Mouse (Mus musculus) forebrain, postnatal 0 days (tissue): Measurements from ENCODE around the gene Cmtm7. TPM values are rescaled to one million over a fixed set of nuclear protein-coding genes. Genes with fewer than 3 reads are reported as not detected.

ENCODE experiments used
- ATAC-seq: fragments of 200-750 bp; cut with Nextera tagmentation; 2 replicates; pipeline ENCODE4 v1.8.0; 2017; ENCODE audit warnings: mild to moderate bottlenecking, moderate library complexity
- DNase-seq: peaks from one replicate; pipeline ENCODE4 v3.0.0-alpha.2; 2015
- H3K27ac ChIP-seq: fragments of 300-500 bp; sonication (generic); 2 replicates; pipeline ENCODE4 v1.5.1; 2014; ENCODE audit warnings: low read depth, mild to moderate bottlenecking, antibody characterized with exemption, low read length, moderate library complexity, mixed read lengths
- H3K27me3 ChIP-seq: fragments of 300-500 bp; sonication (generic); 2 replicates; pipeline ENCODE4 v1.6.1; 2014; ENCODE audit warnings: mild to moderate bottlenecking, low read length, mixed read lengths; ENCODE audit not compliant: insufficient read depth
- H3K36me3 ChIP-seq: fragments of 300-500 bp; sonication (generic); 2 replicates; pipeline ENCODE4 v1.6.1; 2014; ENCODE audit warnings: mild to moderate bottlenecking, moderate library complexity; ENCODE audit not compliant: insufficient read depth
- H3K4me1 ChIP-seq: fragments of 300-500 bp; sonication (generic); 2 replicates; pipeline ENCODE4 v1.6.1; 2014; ENCODE audit warnings: antibody characterized with exemption; ENCODE audit not compliant: insufficient read depth
- H3K4me2 ChIP-seq: fragments of 300-500 bp; sonication (generic); 2 replicates; pipeline ENCODE4 v1.6.1; 2014; ENCODE audit warnings: low read depth, mild to moderate bottlenecking, moderate library complexity
- H3K4me3 ChIP-seq: fragments of 300-500 bp; sonication (generic); 2 replicates; pipeline ENCODE4 v1.5.1; 2014; ENCODE audit warnings: low read depth, low read length, mixed read lengths
- H3K9ac ChIP-seq: fragments of 300-500 bp; sonication (generic); 2 replicates; pipeline ENCODE4 v1.6.1; 2014; ENCODE audit warnings: mild to moderate bottlenecking
- H3K9me3 ChIP-seq: fragments of 300-500 bp; sonication (generic); 2 replicates; pipeline ENCODE4 v1.6.1; 2016; ENCODE audit warnings: low read length
- CTCF ChIP-seq: sonication (generic); IDR thresholded peaks from 2 replicates; pipeline ENCODE4 v1.5.1; 2016; ENCODE audit warnings: antibody characterized with exemption, control low read depth, low read depth
- WGBS: fragments of 180-500 bp; shearing (Covaris S2); extraction: QIAGEN DNeasy Blood & Tissue Kit; methylation state at CpG from one replicate; pipeline ENCODE4 v1.1.7; 2014; 5-methylcytosine and 5-hydroxymethylcytosine counted together
- polyA plus RNA-seq: library from polyadenylated mRNA; unstranded; fragments of >200 nt; fragmentation: Nextera tagmentation; extraction: Ambion mirVana; gene quantifications from 2 replicates; pipeline ENCODE4 v1.2.1, GENCODE M21; 2015
- total RNA-seq: library from RNA; depleted of rRNA; stranded (reverse); fragments of >200 nt; gene quantifications from 2 replicates; pipeline ENCODE4 v1.2.3, GENCODE M21; 2014

Gene Cmtm7
- total and polyA plus RNA-seq, 2 experiments from 2014 or later: 6.0 to 9.5 TPM

DNA sequence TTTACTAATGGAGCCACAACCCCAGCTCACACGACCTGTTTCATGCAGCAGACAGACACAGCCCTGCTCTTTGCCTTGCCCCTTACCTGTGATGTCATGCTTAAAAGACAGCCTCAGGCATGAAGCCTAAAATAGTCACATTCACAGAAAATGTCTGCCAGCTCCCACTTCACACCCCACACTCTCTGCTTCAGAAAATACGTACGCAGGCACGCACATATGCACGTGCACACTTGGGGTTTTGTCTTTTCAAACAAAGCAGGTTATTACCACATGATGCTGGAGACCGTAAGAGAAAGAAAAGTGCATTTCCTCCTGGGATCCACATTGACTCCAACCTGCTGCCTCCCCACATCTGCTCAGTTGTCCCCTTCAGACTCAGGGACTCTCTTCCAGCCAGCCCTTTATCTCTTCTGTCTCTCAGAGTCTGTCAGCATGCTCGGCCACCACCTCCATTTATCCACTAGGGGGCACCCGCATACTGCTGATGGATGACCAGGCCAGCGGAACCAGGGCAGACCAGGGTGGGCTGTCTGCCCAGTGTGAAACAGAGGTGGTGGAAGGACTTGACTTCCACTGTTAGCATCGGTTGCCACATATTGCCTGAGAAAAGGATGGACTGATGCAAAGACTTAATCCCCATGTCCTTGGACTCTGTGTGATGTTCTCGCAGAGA, 15.8 kb upstream of the Cmtm7 start:
- H3K27ac ChIP-seq: no peak overlapping the region
- no peaks in the 10 kb centered on the region for H3K27me3 ChIP-seq
- ATAC-seq (peak; percentile 89), DNase-seq (peak; percentile 92)
- peak; percentile 99 for TF ChIP-seq CTCF
- H3K4me1 ChIP-seq: no peaks in the 10 kb centered on the region
- WGBS: 48% methylated on average over 11 of the region's 11 CpGs
- H3K4me3 ChIP-seq: no peak overlapping the region
- H3K4me2 ChIP-seq: no peak overlapping the region
- no peaks in the 10 kb centered on the region for H3K36me3 ChIP-seq
- no peaks in the 10 kb centered on the region for H3K9me3 ChIP-seq
- no peak overlapping the region for H3K9ac ChIP-seq

DNA sequence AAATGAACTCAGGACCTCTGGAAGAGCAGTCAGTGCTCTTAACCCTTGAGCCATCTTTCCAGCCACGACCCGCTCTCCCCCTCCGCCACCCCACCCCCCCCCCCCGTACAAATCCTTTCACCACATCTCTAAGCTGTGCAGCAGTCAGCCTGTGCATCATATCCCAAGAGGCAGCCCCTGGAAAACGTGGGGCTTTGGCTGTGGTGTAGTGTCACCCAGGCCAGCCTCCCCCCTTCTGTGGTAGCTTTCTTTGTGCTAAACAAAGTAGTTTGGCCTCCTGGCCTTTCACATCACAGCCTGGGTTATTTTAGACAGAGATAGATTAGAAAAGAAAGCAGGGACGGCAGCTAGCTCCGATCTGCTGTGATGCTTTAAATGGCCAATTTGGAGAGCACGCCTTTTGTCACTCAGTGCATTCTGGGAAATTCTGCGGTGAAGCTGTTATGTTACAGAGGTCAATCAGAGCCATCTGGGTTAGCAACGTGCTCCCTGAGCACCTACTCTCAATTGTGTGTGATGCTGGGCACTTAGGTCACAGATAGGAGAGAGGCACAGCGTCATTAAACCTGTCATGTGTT, 14.9 kb upstream of the Cmtm7 start:
- Histone ChIP-seq H3K4me2 (no peak overlapping the region), H3K9me3 (no peaks in the 10 kb centered on the region), H3K4me3 (no peak overlapping the region), H3K4me1 (no peaks in the 10 kb centered on the region), H3K27me3 (no peaks in the 10 kb centered on the region), H3K27ac (no peak overlapping the region), H3K9ac (no peak overlapping the region), H3K36me3 (no peaks in the 10 kb centered on the region)
- DNase-seq (no peak), ATAC-seq (no peak)
- 60% methylated on average over 11 of the region's 11 CpGs for WGBS
- no peak for TF ChIP-seq CTCF

GRCm38 (mm10) chr9:114794491-114794890, 12.8 kb upstream of the Cmtm7 start:
- TF ChIP-seq CTCF: no peak
- ATAC-seq (no peak), DNase-seq (no peak)
- no peak overlapping the region for H3K4me2 ChIP-seq
- H3K27me3 ChIP-seq: no peaks in the 10 kb centered on the region
- H3K27ac ChIP-seq: no peak overlapping the region
- no peaks in the 10 kb centered on the region for H3K9me3 ChIP-seq
- H3K9ac ChIP-seq: no peak overlapping the region
- H3K4me3 ChIP-seq: no peak overlapping the region
- no peaks in the 10 kb centered on the region for H3K4me1 ChIP-seq
- 74% methylated on average over 4 of the region's 4 CpGs for WGBS
- no peaks in the 10 kb centered on the region for H3K36me3 ChIP-seq

GRCm38 (mm10) chr9:114793764-114794295, 12.2 kb upstream of the Cmtm7 start:
- no peak for DNase-seq
- no peaks in the 10 kb centered on the region for H3K27me3 ChIP-seq
- no peaks in the 10 kb centered on the region for H3K9me3 ChIP-seq
- no peak for ATAC-seq
- no peaks in the 10 kb centered on the region for H3K36me3 ChIP-seq
- 86% methylated on average over 9 of the region's 9 CpGs for WGBS
- no peaks in the 10 kb centered on the region for H3K4me1 ChIP-seq
- no peak overlapping the region for H3K4me3 ChIP-seq
- H3K9ac ChIP-seq: no peak overlapping the region
- no peak overlapping the region for H3K27ac ChIP-seq
- no peak overlapping the region for H3K4me2 ChIP-seq
- no peak for TF ChIP-seq CTCF

- no peak for TF ChIP-seq CTCF
- Histone ChIP-seq H3K4me1 (no peaks in the 10 kb centered on the region), H3K9me3 (no peaks in the 10 kb centered on the region), H3K27me3 (no peaks in the 10 kb centered on the region), H3K9ac (no peak overlapping the region), H3K27ac (no peak overlapping the region), H3K36me3 (no peaks in the 10 kb centered on the region), H3K4me3 (no peak overlapping the region), H3K4me2 (no peak overlapping the region)
- ATAC-seq: no peak
- no peak for DNase-seq
- 91% methylated on average over 8 of the region's 8 CpGs for WGBS
Measured at GRCm38 (mm10) chr9:114789989-114790388, 8.3 kb upstream of the Cmtm7 start.

DNA sequence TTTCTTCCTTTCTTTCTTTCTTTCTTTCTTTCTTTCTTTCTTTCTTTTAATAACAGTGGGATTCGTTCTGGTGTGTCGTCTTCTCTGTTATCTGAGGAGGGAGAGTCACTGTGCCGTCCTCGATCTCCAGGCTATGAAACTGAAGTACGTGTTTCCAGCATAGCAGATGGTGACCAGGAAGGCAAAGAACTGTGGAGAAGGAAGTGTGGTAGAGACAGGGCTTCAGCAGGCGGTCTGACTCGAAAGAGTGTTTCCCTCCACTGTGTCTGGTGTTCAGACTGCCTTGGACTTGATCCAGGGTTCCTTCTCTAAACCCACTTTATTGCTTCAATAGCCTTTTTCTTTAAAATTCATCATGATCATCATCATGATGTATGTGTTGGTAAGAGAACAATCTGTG, 7.9 kb upstream of the Cmtm7 start:
- no peak overlapping the region for H3K9ac ChIP-seq
- H3K27ac ChIP-seq: no peak overlapping the region
- H3K9me3 ChIP-seq: no peaks in the 10 kb centered on the region
- no peaks in the 10 kb centered on the region for H3K36me3 ChIP-seq
- 73% methylated on average over 7 of the region's 7 CpGs for WGBS
- no peaks in the 10 kb centered on the region for H3K27me3 ChIP-seq
- no peak for TF ChIP-seq CTCF
- ATAC-seq (no peak), DNase-seq (no peak)
- no peaks in the 10 kb centered on the region for H3K4me1 ChIP-seq
- no peak overlapping the region for H3K4me2 ChIP-seq
- no peak overlapping the region for H3K4me3 ChIP-seq

DNA sequence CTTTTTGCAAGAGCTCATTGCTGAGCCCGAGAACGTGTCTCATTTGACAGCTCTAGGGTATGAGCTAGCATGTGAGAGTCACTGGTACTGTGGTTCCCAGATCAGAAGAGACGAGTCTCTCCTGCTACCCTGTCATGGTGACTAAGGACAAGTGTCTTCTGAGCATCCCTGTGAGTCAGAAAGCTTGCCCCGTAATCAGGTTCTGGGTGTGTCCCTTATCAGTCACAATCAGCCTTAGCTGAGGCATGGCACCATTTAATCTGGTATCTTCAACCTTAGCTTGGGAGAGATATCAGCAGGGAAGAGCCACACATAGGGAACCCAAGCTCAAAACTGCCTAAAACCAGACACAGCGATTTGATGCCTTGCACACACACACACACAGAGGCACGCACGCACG, 7.0 kb upstream of the Cmtm7 start:
- WGBS: 92% methylated on average over 8 of the region's 8 CpGs
- Histone ChIP-seq H3K9ac (no peak overlapping the region), H3K4me2 (no peak overlapping the region)

More for the DNA sequence above, 7.0 kb upstream of the Cmtm7 start:
- Histone ChIP-seq H3K27ac (no peak overlapping the region), H3K4me1 (no peaks in the 10 kb centered on the region), H3K36me3 (no peaks in the 10 kb centered on the region), H3K9me3 (no peaks in the 10 kb centered on the region), H3K27me3 (no peaks in the 10 kb centered on the region), H3K4me3 (no peak overlapping the region)
- TF ChIP-seq CTCF: no peak
- no peak for DNase-seq
- no peak for ATAC-seq
